Mouse (Mus musculus): Measurements from ENCODE around the gene Dnlz. TPM values are rescaled to one million over a fixed set of nuclear protein-coding genes. Genes with fewer than 3 reads are reported as not detected.

The Dnlz gene
- polyA plus RNA-seq, 1 experiment from 2014 or later = 28.3 TPM

GRCm38 (mm10) chr2:26317371-26317770, 34.5 kb downstream of the Dnlz start:
- DNase-seq (ENCODE audit: low spot score) (no peak), ATAC-seq (ENCODE audit: low FRiP score) (no peak)
- peaks cover 3% of the 10 kb centered on the region for H3K36me3 ChIP-seq (replicated peaks; ENCODE audit: control insufficient read depth, insufficient read depth)
- no peaks in the 10 kb centered on the region for H3K27me3 ChIP-seq (ENCODE audit: control insufficient read depth, insufficient read depth, low read length)
- H3K4me3 ChIP-seq (replicated peaks; ENCODE audit: low read length) = peak overlapping the region; percentile 52
- H3K4me1 ChIP-seq (replicated peaks; ENCODE audit: control insufficient read depth, insufficient read depth, low read length) = peaks cover 59% of the 10 kb centered on the region
- no peaks in the 10 kb centered on the region for H3K9me3 ChIP-seq (ENCODE audit: control insufficient read depth, low read length)
- H3K4me2 ChIP-seq (replicated peaks) = peak overlapping the region; percentile 99
- H3K9ac ChIP-seq = peak overlapping the region; percentile 81
- H3K27ac ChIP-seq = no peak overlapping the region
- WGBS = 67% methylated on average over 3 of the region's 3 CpGs

DNA sequence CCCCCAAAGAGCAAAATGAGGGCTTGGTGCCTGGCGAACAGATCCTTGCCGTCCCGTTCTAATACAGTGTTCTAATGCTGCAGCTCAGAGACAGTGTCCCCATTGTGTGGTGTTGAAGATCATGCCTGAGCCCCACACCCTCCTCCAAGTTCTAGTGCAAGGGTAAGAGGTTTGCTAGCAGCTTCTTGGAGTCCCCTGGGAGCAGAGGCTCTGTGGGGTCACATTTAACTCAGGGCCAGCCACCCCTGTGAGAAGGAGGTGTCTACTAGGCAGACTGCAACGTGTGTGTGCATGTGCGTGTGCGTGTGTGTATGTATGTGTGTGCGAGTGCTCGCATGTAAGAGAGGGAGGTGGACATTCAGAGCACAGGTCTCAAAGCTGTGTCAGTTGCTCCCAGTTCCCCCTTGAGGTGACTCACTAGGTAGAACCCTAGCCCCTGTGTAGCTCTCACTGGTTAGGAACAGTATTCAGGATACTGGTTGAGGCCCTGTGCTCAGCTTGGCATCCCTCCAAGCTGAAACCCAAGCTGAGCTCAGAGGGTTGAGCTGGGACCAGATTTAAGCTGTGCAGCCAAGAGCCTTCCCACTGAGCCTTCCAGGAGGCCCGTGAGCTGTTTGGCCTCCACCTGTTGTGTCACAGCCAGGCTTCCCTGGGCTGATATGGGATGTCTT, 35.2 kb downstream of the Dnlz start:
- Histone ChIP-seq H3K9me3 (ENCODE audit: control insufficient read depth, low read length) (no peaks in the 10 kb centered on the region), H3K36me3 (replicated peaks; ENCODE audit: control insufficient read depth, insufficient read depth) (no peaks in the 10 kb centered on the region), H3K4me1 (replicated peaks; ENCODE audit: control insufficient read depth, insufficient read depth, low read length) (peaks cover 55% of the 10 kb centered on the region), H3K27ac (peak overlapping the region; percentile 97), H3K4me3 (replicated peaks; ENCODE audit: low read length) (peak overlapping the region; percentile 52), H3K4me2 (replicated peaks) (peak overlapping the region; percentile 99), H3K9ac (peak overlapping the region; percentile 81), H3K27me3 (ENCODE audit: control insufficient read depth, insufficient read depth, low read length) (no peaks in the 10 kb centered on the region)
- 41% methylated on average over 9 of the region's 9 CpGs for WGBS
- no peak for ATAC-seq (ENCODE audit: low FRiP score)
- no peak for DNase-seq (ENCODE audit: low spot score)

GRCm38 (mm10) chr2:26315925-26316311, 36.0 kb downstream of the Dnlz start:
- Histone ChIP-seq H3K36me3 (replicated peaks; ENCODE audit: control insufficient read depth, insufficient read depth) (no peaks in the 10 kb centered on the region), H3K27ac (peak overlapping the region; percentile 97), H3K9me3 (ENCODE audit: control insufficient read depth, low read length) (no peaks in the 10 kb centered on the region), H3K4me2 (replicated peaks) (peak overlapping the region; percentile 99), H3K4me3 (replicated peaks; ENCODE audit: low read length) (peak overlapping the region; percentile 52), H3K4me1 (replicated peaks; ENCODE audit: control insufficient read depth, insufficient read depth, low read length) (peaks cover 53% of the 10 kb centered on the region), H3K9ac (peak overlapping the region; percentile 81), H3K27me3 (ENCODE audit: control insufficient read depth, insufficient read depth, low read length) (no peaks in the 10 kb centered on the region)
- no peak for DNase-seq (ENCODE audit: low spot score)
- 0% methylated on average over 11 of the region's 11 CpGs for WGBS
- peak; percentile 32 for ATAC-seq (ENCODE audit: low FRiP score)

GRCm38 (mm10) chr2:26315072-26315924, 36.6 kb downstream of the Dnlz start, which contains the start of gene Gpsm1:
Gene Gpsm1 (plus strand): TSS chr2:26315515.
- Histone ChIP-seq H3K4me3 (replicated peaks; ENCODE audit: low read length) (peak within 1 kb of the TSS; percentile 52), H3K36me3 (replicated peaks; ENCODE audit: control insufficient read depth, insufficient read depth) (no peaks in the 10 kb centered on the region), H3K27ac (peak within 1 kb of the TSS; percentile 97), H3K4me2 (replicated peaks) (peak within 1 kb of the TSS; percentile 99), H3K9ac (peak within 1 kb of the TSS; percentile 81), H3K4me1 (replicated peaks; ENCODE audit: control insufficient read depth, insufficient read depth, low read length) (peaks cover 51% of the 10 kb centered on the region), H3K9me3 (ENCODE audit: control insufficient read depth, low read length) (no peaks in the 10 kb centered on the region), H3K27me3 (ENCODE audit: control insufficient read depth, insufficient read depth, low read length) (no peaks in the 10 kb centered on the region)
- under 1% methylated on average over 57 of the region's 66 CpGs for WGBS
- DNase-seq (ENCODE audit: low spot score) (peak; percentile 84), ATAC-seq (ENCODE audit: low FRiP score) (peak; percentile 85)

DNA sequence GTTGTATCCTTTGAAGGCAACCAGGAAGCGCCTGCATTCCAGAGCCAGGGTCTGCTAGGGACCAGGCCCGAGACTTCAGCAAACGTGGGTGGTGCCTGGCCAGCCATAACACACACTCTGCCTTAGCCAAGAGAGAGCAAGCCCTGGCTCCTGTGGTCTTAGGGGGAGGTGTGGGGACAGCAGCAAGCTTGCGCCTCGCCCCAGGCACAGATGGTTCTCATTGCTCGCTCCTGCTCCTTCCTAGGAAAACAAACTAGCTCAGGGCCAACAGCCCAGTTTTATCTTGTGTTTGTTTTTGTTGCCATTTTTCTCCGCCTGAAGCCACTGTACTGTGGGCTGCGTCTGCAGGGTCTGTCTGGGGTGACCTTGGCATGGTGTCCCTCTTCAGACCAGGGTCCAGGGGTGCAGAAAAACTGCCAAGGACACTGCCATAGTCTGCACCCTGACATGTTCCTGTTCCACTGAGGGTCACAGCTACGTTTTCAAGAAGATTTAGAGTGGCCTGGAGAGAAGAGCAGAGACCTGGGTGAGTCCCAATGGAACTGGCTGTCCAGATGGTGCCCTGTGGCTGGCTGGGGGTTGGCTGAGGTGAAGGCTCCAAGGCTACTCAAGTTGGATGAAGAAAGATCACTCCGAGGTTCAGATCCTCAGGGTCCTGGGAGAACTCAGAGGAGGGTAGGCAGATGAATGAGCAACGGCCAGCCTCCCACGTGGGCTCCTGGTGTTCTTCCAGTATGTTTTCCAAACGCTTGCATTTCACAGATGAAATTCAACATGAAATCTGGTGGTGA, 37.4 kb downstream of the Dnlz start:
- peak overlapping the region; percentile 99 for H3K4me2 ChIP-seq (replicated peaks)
- peak overlapping the region; percentile 97 for H3K27ac ChIP-seq
- H3K9ac ChIP-seq = peak overlapping the region; percentile 81
- H3K4me1 ChIP-seq (replicated peaks; ENCODE audit: control insufficient read depth, insufficient read depth, low read length) = peaks cover 44% of the 10 kb centered on the region
- H3K27me3 ChIP-seq (ENCODE audit: control insufficient read depth, insufficient read depth, low read length) = no peaks in the 10 kb centered on the region
- DNase-seq (ENCODE audit: low spot score) = no peak
- peak overlapping the region; percentile 52 for H3K4me3 ChIP-seq (replicated peaks; ENCODE audit: low read length)
- 66% methylated on average over 13 of the region's 13 CpGs for WGBS
- ATAC-seq (ENCODE audit: low FRiP score) = no peak
- no peaks in the 10 kb centered on the region for H3K9me3 ChIP-seq (ENCODE audit: control insufficient read depth, low read length)
- no peaks in the 10 kb centered on the region for H3K36me3 ChIP-seq (replicated peaks; ENCODE audit: control insufficient read depth, insufficient read depth)

DNA sequence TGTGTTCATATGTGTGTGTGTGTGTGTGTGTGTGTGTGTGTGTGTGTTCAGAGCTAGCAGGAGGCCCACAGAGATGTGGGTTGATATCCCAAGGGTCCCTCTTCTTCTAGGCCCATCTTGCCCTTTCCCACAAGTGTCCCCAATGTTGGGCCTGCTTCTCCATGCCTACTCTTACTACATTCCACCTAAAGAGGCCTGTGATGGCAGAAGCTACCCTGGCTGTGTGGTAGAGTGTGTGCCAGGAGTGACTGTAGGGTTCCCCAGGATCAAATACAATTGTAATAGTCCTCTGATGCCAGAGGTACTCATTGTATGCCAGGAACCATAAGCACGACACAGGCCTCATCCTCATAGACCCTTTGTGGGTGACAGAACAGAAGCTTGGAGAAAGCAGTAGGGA, 38.5 kb downstream of the Dnlz start:
- H3K4me3 ChIP-seq (replicated peaks; ENCODE audit: low read length) = no peak overlapping the region
- H3K27ac ChIP-seq = no peak overlapping the region
- H3K27me3 ChIP-seq (ENCODE audit: control insufficient read depth, insufficient read depth, low read length) = no peaks in the 10 kb centered on the region
- no peak for ATAC-seq (ENCODE audit: low FRiP score)
- H3K4me1 ChIP-seq (replicated peaks; ENCODE audit: control insufficient read depth, insufficient read depth, low read length) = peaks cover 33% of the 10 kb centered on the region
- no peak overlapping the region for H3K4me2 ChIP-seq (replicated peaks)
- WGBS = 92% methylated on average over 1 of the region's 1 CpGs
- H3K9ac ChIP-seq = no peak overlapping the region
- DNase-seq (ENCODE audit: low spot score) = no peak
- H3K36me3 ChIP-seq (replicated peaks; ENCODE audit: control insufficient read depth, insufficient read depth) = no peaks in the 10 kb centered on the region
- no peaks in the 10 kb centered on the region for H3K9me3 ChIP-seq (ENCODE audit: control insufficient read depth, low read length)

DNA sequence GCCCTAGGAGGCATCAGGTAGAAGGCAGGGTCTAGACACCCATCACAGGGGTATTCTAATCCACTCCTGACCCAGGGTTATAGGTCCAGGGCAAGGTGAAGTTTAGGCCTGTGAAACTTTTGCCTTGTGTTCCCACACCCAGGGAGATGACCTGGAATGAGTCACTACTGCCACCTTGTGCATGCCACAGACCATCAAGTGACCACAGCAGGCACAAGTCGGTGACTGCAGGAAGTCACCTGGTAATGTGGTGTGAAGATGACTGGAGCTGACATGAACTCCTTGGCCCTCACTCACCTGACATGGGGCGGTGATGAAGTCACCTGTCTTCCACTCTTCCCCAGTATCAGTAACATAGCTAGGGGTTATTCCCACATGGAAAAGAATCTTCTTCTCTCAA, 39.1 kb downstream of the Dnlz start:
- DNase-seq (ENCODE audit: low spot score) (no peak), ATAC-seq (ENCODE audit: low FRiP score) (no peak)
- WGBS = 63% methylated on average over 2 of the region's 2 CpGs
- Histone ChIP-seq H3K4me2 (replicated peaks) (no peak overlapping the region), H3K9ac (no peak overlapping the region), H3K36me3 (replicated peaks; ENCODE audit: control insufficient read depth, insufficient read depth) (no peaks in the 10 kb centered on the region), H3K4me1 (replicated peaks; ENCODE audit: control insufficient read depth, insufficient read depth, low read length) (peaks cover 27% of the 10 kb centered on the region), H3K9me3 (ENCODE audit: control insufficient read depth, low read length) (no peaks in the 10 kb centered on the region), H3K27me3 (ENCODE audit: control insufficient read depth, insufficient read depth, low read length) (no peaks in the 10 kb centered on the region), H3K4me3 (replicated peaks; ENCODE audit: low read length) (no peak overlapping the region), H3K27ac (no peak overlapping the region)

- Histone ChIP-seq H3K4me1 (replicated peaks; ENCODE audit: control insufficient read depth, insufficient read depth, low read length) (peaks cover 18% of the 10 kb centered on the region), H3K9ac (no peak overlapping the region), H3K27me3 (ENCODE audit: control insufficient read depth, insufficient read depth, low read length) (no peaks in the 10 kb centered on the region), H3K4me2 (replicated peaks) (no peak overlapping the region), H3K9me3 (ENCODE audit: control insufficient read depth, low read length) (no peaks in the 10 kb centered on the region), H3K36me3 (replicated peaks; ENCODE audit: control insufficient read depth, insufficient read depth) (no peaks in the 10 kb centered on the region), H3K27ac (no peak overlapping the region), H3K4me3 (replicated peaks; ENCODE audit: low read length) (no peak overlapping the region)
- no peak for DNase-seq (ENCODE audit: low spot score)
- no peak for ATAC-seq (ENCODE audit: low FRiP score)
- 76% methylated on average over 5 of the region's 5 CpGs for WGBS
These were observed 40.0 kb downstream of the Dnlz start for GRCm38 (mm10) chr2:26311936-26312335.

- H3K27ac ChIP-seq = peak overlapping the region; percentile 54
- peaks cover 8% of the 10 kb centered on the region; the same call in 1 of the 2 replicates for H3K4me1 ChIP-seq (replicated peaks; ENCODE audit: control insufficient read depth, insufficient read depth, low read length)
- peak; percentile 52; the same call in 1 of the 2 replicates for ATAC-seq (ENCODE audit: low FRiP score)
- no peak for DNase-seq (ENCODE audit: low spot score)
- H3K9me3 ChIP-seq (ENCODE audit: control insufficient read depth, low read length) = no peaks in the 10 kb centered on the region
- H3K9ac ChIP-seq = no peak overlapping the region
- WGBS = 19% methylated on average over 10 of the region's 10 CpGs
- H3K27me3 ChIP-seq (ENCODE audit: control insufficient read depth, insufficient read depth, low read length) = no peaks in the 10 kb centered on the region
- H3K36me3 ChIP-seq (replicated peaks; ENCODE audit: control insufficient read depth, insufficient read depth) = no peaks in the 10 kb centered on the region
- H3K4me3 ChIP-seq (replicated peaks; ENCODE audit: low read length) = no peak overlapping the region
- H3K4me2 ChIP-seq (replicated peaks) = no peak overlapping the region
These were observed 42.2 kb downstream of the Dnlz start for GRCm38 (mm10) chr2:26309739-26310138.

All from hindbrain, embryonic 14.5 days (tissue).